Mouse (Mus musculus) cerebral cortex, adult 2 months (tissue): Measurements from ENCODE around the gene Cers6.

ENCODE experiments used
- WGBS: fragments of 180-500 bp; shearing (Covaris S2); methylation state at CpG from one replicate; pipeline ENCODE4 v1.1.7; 2018; 5-methylcytosine and 5-hydroxymethylcytosine counted together

Gene Cers6

DNA sequence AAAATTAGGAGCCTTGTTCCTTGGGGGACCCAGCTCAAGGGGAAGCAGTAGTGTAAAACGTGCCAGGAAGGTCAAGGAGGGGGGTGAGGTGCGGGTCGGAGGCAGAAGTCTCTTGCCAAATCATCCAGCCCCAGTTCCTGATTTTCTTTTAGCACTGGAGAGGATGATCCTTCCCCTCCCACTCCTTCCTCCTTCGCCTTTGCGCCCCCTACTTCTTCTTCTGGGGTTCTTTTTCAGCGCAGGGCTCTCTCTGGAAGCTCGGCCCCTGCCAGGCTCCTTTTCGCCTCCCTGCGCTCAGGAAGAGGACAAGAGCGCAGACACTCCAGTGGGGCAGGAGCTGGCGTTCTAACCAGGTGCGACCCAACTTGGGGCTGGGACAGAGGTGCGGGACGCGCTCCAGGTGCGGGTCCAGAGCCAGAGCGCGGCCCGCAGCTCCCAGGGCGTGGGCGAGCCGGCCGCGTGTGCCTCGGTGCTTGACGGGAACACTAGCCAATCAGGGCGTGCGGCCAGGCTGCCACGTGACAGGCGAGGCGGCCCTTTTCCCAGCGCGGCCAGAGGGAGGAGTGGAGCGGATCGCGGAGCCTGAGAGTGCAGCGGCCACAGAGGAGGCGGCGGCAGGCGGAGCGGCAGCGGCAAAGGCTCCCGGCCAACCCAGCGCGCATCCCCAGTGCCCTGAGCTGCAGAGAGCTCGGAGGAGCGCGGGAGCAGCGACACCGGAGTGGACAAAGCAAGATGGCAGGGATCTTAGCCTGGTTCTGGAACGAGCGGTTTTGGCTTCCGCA lies at the start of gene Cers6:
Gene Cers6, plus strand, starts transcription at position 538 of the 782 bp plus-strand sequence.
- 2% methylated on average over 53 of the region's 53 CpGs for WGBS

DNA sequence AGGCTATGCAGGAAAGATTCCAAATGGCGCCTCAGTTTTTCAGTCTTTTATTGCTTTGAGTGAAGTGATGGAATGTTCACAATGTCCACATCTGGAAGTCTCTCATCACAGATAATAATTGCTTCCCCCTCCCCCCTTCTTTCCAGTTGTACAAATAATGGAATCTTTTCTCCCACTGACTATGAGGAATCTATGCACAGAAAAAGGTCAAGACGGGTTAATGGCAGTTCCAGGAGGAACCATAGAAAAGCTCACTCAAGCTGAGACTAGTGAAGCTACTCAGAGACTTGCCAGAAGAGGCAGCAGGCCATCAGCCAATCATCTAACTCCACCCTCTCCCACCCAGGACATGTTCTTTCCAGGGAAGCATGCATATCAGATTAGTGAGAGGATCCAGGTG lies 46.8 kb upstream of the Cers6 start:
- 80% methylated on average over 2 of the region's 2 CpGs for WGBS

GRCm38 (mm10) chr2:68819040-68819439 lies 42.2 kb upstream of the Cers6 start:
- WGBS = 89% methylated on average over 4 of the region's 4 CpGs

DNA sequence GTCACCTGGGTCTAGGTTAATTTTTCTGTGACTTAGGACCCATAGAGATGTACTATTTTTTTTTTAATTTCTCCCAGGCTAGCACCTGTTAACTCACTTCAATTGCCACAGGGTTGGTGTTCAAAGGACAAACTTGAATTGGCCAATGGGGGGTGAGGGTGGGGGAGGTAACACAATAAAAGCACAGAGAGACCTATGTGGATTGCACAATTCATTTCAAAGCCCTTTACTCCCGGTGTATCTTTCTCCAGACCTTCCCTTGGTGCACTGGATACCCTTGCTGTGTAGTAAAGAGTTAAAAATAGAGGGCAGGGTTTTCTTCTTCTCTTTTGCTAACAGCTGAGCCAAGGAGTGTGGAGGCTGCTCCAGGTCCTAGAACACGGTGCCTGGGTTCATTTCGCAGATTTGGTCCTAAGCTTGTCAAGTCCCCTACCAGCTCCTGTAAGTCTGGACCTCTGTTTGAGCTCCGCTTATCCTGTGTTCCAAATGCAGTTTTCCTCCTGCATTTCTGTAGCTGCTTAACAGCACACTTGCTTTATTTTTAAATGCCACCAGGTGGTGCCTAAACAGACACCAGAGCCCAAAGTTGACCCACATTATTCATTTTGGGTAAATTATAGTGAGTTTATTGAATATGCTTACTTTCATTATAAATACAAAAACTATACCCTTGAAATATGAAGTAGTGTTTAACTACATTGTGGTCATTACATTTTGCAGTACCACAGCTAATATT lies 38.9 kb upstream of the Cers6 start:
- 58% methylated on average over 4 of the region's 4 CpGs for WGBS

- whole genome bisulfite sequencing = 83% methylated on average over 7 of the region's 7 CpGs
Measured at GRCm38 (mm10) chr2:68825326-68826020, 35.8 kb upstream of the Cers6 start.

DNA sequence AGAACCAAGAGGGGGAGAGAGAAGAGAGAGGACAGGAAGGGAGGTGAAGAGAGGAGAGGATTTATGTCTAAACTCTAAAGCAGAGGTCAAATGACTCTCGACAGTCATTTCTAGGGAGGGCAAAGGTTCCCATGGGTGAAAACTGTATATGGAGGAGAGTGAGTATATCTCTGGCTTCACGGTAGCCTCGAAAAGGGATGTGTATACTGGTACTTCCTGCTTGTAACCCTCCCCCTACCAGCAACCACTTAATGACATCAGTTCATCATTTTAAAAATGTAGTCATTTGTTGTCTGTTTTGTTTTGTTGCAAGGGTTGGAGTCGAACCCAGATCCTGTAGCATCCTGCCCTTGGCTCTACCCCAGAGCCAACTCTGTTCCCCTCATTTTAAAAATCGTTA lies 17.9 kb upstream of the Cers6 start:
- 85% methylated on average over 5 of the region's 5 CpGs for WGBS

GRCm38 (mm10) chr2:68844530-68844929 lies 16.7 kb upstream of the Cers6 start:
- WGBS = 97% methylated on average over 2 of the region's 2 CpGs

GRCm38 (mm10) chr2:68845002-68845740 lies 16.1 kb upstream of the Cers6 start:
- WGBS = 87% methylated on average over 13 of the region's 13 CpGs

DNA sequence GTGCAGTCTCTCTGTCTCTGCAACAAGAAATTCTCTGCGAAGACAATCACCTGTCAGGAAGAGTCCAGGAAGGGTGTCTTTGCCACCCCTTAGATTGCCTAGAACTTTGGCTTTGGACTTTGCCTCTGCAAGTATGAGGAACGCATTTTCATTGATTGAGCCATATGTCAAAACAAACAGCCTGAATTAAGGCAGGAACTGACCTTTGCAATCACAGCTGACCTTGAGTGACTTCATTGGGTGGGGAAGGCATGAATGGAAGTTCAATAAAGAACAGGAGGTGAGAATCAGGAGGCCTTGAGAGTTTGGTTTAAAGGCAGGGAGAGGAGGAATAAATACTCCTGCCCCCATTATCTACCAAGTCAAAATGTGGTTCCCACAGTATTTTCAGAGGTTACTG lies 850 bp upstream of the Cers6 start:
- WGBS = 77% methylated on average over 2 of the region's 2 CpGs

GRCm38 (mm10) chr2:68861721-68862463 lies 651 bp downstream of the Cers6 start:
- 1% methylated on average over 64 of the region's 64 CpGs for WGBS

GRCm38 (mm10) chr2:68862464-68863266 lies 1.4 kb downstream of the Cers6 start:
- 8% methylated on average over 15 of the region's 15 CpGs for WGBS

- WGBS = 36% methylated on average over 6 of the region's 6 CpGs
Measured at GRCm38 (mm10) chr2:68863561-68863960, 2.3 kb downstream of the Cers6 start.

DNA sequence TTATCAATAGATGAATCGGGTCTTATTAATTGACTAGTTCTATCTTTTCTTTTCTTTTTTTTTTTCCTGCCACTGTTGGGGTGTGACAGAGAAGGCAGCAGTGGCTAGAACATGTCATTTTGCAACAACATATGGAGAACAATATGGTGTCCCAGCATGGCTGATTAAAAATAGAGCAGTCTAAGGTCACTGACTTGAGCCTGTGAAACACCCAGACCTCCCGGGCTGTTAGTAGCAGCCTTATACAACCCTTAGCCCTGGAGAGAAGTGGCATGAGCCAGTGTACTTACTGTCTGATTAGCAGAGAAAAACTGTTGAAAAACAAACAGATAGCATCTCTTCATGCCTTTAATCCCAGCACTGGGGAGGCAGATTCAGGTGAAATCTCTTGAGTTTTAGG lies 3.1 kb downstream of the Cers6 start:
- 82% methylated on average over 2 of the region's 2 CpGs for WGBS

DNA sequence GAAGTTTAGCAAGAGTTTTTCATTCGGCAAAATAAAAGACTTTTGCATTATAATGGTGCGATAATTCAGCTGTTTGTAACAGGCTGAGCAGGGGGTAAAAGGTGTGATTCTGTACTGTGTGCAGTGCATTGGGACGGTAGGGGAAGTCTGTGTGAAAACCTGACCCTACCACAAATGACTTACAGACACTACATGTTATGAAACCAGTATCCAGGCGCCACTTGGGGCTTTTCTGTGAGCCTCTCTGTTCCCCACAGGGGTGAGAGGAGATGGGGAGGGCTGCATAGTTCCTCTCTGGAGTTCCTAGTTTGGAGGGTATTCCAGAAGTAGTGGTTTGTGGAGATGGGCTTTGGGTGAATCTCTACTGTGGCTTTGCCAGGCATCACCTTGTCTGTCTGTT lies 5.9 kb downstream of the Cers6 start:
- 68% methylated on average over 4 of the region's 4 CpGs for WGBS

DNA sequence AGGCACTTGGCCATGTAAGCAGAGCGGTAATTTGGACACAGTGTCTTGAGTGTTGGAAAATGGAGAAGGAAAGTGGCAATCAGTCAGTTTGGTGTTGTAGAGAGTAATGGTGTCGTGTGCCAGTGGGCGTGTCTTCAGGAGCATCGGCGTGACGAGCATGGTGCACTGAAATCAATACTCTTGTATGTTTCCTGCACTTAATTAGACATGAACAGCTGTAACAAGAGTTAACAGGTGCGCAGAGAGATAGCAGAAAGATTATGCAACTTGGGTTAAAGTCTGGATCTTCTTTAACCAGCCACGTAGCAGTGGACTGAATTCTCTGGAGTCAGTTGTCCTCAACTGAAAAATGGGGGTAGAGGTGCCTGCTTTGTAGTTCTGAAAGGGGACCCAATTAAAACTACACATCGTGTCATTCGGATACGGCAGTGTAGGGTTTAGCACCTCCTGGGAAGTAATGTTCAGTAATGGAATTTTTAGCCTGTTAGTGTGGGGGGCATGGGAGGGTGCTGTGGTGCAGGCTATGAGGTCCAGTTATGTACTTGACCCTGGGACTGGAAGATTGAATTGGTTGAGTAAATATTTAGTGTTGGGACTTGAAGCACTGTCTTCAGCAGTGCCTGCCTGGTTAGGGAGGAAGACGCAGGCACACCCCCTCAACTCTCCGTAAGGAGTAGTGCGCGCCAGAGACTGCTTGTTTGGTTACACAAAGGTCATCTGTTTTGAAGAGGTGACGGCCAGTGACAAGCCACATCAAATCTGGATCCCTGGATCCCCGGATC lies 9.9 kb downstream of the Cers6 start:
- 80% methylated on average over 17 of the region's 17 CpGs for WGBS

DNA sequence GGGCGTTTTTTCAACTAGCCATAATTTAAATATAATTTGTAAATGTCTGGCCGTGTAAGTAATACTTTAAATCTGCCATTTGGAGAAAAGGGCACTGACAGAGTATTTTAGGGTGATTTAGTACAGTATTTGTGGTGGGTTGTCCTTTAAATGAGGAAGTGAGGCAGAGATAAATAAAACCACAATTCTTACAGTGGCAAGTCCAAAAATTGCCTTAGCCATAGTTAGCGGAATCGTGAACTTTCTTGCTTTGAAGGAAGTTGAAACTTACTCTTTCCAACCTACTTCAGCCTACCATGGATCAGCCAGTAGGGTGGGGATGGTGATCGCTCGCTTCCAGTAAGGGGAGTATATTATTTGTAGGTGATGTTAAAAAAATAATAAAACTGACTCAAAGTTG lies 11.8 kb downstream of the Cers6 start:
- WGBS = 74% methylated on average over 6 of the region's 6 CpGs

DNA sequence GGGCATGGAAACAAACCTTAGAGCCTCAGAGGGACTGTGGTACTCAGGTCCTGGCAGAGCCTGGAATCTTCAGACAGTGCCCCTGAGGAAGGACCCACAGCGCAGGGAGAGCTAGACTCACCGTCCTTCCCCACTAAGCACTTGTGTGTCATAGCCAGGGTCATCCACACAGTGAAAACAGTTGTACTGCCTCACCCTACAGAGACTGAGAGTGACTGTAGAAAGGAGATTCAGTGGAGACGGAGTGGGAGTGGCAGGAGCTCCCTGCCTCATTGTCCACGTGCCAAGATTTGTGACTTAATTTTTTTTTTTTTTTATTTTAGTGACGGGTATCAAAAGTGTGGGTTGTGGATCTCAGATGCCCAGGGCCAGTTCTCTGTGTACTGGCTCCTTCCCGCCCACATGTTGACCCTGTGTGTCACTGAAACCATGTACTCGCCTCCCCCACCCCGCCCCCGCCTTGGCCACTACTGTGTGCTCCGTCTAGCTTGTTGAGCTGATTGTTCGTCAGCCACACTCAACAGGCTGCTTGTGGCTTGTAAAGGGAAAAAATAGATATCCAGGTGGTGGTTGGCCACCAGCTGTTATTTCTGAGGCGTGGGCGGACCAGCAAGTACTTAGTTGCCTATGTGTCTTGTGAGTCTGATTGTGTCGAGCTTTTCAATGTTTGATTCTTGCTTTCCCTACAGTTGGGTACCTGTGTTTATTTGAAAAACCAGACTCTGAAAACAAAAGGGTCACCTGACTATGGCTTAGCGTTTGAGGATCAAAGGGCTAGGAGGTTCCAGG lies 12.6 kb downstream of the Cers6 start:
- WGBS = 57% methylated on average over 15 of the region's 15 CpGs

DNA sequence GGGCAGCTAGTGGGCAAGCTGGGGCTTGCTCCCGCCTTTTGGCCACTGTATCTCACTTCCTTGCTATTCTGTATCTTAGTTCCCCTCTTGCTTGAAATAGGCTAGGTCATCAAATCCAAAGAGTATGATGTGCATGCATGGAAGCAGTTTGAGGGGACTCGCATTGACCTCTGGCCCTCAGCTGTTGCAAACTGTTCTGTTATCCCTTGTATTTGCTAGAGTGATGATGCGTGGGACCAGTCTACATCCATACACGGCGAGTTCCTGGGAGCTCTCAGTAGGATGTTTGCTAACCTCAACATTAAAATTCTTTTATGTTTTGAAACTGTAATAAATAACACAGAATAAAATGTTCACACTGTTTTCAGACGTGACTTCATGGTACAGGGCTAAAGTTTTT lies 13.3 kb downstream of the Cers6 start:
- WGBS = 81% methylated on average over 6 of the region's 6 CpGs
